Mouse (Mus musculus) midbrain, embryonic 13.5 days (tissue): ENCODE measurements around the gene Evl. TPM values are rescaled to one million over a fixed set of nuclear protein-coding genes. Genes with fewer than 3 reads are reported as not detected.
"Not testable (repeated sequence)": the region's sequence is repeated elsewhere in the genome, so short reads cannot be mapped to it uniquely, and the experiment has no call there.

Source experiments
- ATAC-seq: fragments of 200-750 bp; cut with Nextera tagmentation; 2 replicates; pipeline ENCODE4 v1.8.0; 2017; ENCODE audit warnings: mild to moderate bottlenecking, moderate TSS enrichment, moderate library complexity
- H3K27ac ChIP-seq: fragments of 300-500 bp; sonication (generic); 2 replicates; pipeline ENCODE4 v1.5.1; 2015; ENCODE audit warnings: inconsistent platforms, mild to moderate bottlenecking, moderate library complexity
- H3K27me3 ChIP-seq: fragments of 300-500 bp; sonication (generic); 2 replicates; pipeline ENCODE4 v1.6.1; 2015; ENCODE audit warnings: mild to moderate bottlenecking, inconsistent platforms
- H3K36me3 ChIP-seq: fragments of 300-500 bp; sonication (generic); 2 replicates; pipeline ENCODE4 v1.6.1; 2015; ENCODE audit warnings: mild to moderate bottlenecking, inconsistent platforms
- H3K4me1 ChIP-seq: fragments of 300-500 bp; sonication (generic); replicated peaks from 2 replicates; pipeline ENCODE4 v1.6.1; 2015; ENCODE audit warnings: inconsistent platforms
- H3K4me2 ChIP-seq: fragments of 300-500 bp; sonication (generic); replicated peaks from 2 replicates; pipeline ENCODE4 v1.6.1; 2015; ENCODE audit warnings: moderate library complexity, mild to moderate bottlenecking, inconsistent platforms
- H3K4me3 ChIP-seq: fragments of 300-500 bp; sonication (generic); replicated peaks from 2 replicates; pipeline ENCODE4 v1.5.1; 2015; ENCODE audit warnings: mild to moderate bottlenecking, inconsistent platforms
- H3K9ac ChIP-seq: fragments of 300-500 bp; sonication (generic); replicated peaks from 2 replicates; pipeline ENCODE4 v1.6.1; 2015; ENCODE audit warnings: mild to moderate bottlenecking, inconsistent platforms
- H3K9me3 ChIP-seq: fragments of 300-500 bp; sonication (generic); 2 replicates; pipeline ENCODE4 v1.6.1; 2016; ENCODE audit warnings: mild to moderate bottlenecking, inconsistent platforms
- WGBS: fragments of 180-500 bp; shearing (Covaris S2); methylation state at CpG from one replicate; pipeline ENCODE4 v1.1.7; 2015; 5-methylcytosine and 5-hydroxymethylcytosine counted together
- polyA plus RNA-seq: library from polyadenylated mRNA; unstranded; fragments of >200 nt; fragmentation: Nextera tagmentation; extraction: Ambion mirVana; gene quantifications from 2 replicates; pipeline ENCODE4 v1.2.1, GENCODE M21; 2015

The Evl gene
- 200 and 204 TPM in 2 replicates for polyA plus RNA-seq

GRCm38 (mm10) chr12:108554120-108554841 is at the start of gene Evl:
Gene Evl, plus strand, starts transcription at chr12:108554720.
- under 1% methylated on average over 50 of the region's 50 CpGs for WGBS
- peak within 1 kb of the TSS; percentile 91 for H3K4me3 ChIP-seq
- peaks cover 49% of the 10 kb centered on the region for H3K4me1 ChIP-seq

DNA sequence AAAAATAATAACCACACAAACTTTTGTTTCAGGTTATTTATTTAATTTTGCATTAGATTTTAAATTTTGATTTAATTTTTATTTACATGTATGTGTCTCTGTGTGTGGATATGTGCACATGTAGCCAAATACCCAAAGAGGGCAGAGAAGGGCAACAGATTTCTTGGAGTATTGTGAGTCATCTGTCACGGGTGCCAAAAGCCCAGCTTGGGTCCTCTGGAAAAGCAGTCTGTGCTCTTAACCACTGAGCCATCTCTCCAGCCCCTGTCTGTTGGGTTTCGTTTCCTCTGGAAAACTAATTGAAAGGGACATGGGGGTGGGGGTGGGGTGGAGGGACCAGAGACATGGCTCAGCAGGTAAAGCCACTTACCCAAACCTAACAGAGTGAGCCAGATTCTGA is 48.7 kb upstream of the Evl start:
- Histone ChIP-seq H3K27me3 (no peaks in the 10 kb centered on the region), H3K4me2 (no peak overlapping the region), H3K9me3 (no peaks in the 10 kb centered on the region), H3K36me3 (peaks cover 12% of the 10 kb centered on the region; the same call in 1 of the 2 replicates), H3K9ac (no peak overlapping the region), H3K27ac (no peak overlapping the region), H3K4me3 (no peak overlapping the region), H3K4me1 (0 out of 2 replicates have a peak, but pooled peaks cover 6% of the 10 kb centered on the region)
- no peak for ATAC-seq
- 87% methylated on average over 2 of the region's 2 CpGs for WGBS

More at GRCm38 (mm10) chr12:108554120-108554841, at the start of gene Evl:
- Histone ChIP-seq H3K27me3 (no peaks in the 10 kb centered on the region), H3K27ac (peak within 1 kb of the TSS; percentile 95), H3K4me2 (peak within 1 kb of the TSS; percentile 83), H3K9me3 (no peaks in the 10 kb centered on the region), H3K36me3 (no peaks in the 10 kb centered on the region), H3K9ac (peak within 1 kb of the TSS; percentile 99)
- peak; percentile 84 for ATAC-seq

GRCm38 (mm10) chr12:108507046-108507445 is 47.5 kb upstream of the Evl start:
- H3K4me3 ChIP-seq, H3K9me3 ChIP-seq, H3K27ac ChIP-seq, H3K4me2 ChIP-seq, ATAC-seq, H3K27me3 ChIP-seq, H3K9ac ChIP-seq, H3K4me1 ChIP-seq: not testable (repeated sequence)
- H3K36me3 ChIP-seq, result peaks cover 14% of the 10 kb centered on the region; the same call in 1 of the 2 replicates
- WGBS, result 85% methylated on average over 3 of the region's 3 CpGs

- WGBS, result 69% methylated on average over 7 of the region's 7 CpGs
- H3K36me3 ChIP-seq, result peaks cover 36% of the 10 kb centered on the region
- no peaks in the 10 kb centered on the region for H3K27me3 ChIP-seq
- no peak overlapping the region for H3K27ac ChIP-seq
- ATAC-seq, result no peak
- no peaks in the 10 kb centered on the region for H3K9me3 ChIP-seq
- H3K4me3 ChIP-seq, result no peak overlapping the region
- no peak overlapping the region for H3K4me2 ChIP-seq
- 0 out of 2 replicates have a peak, but pooled peaks cover 4% of the 10 kb centered on the region for H3K4me1 ChIP-seq
- H3K9ac ChIP-seq, result no peak overlapping the region
These were observed 43.9 kb upstream of the Evl start for GRCm38 (mm10) chr12:108510571-108510970.

- Histone ChIP-seq H3K4me3 (no peak overlapping the region), H3K27me3 (no peaks in the 10 kb centered on the region), H3K4me2 (no peak overlapping the region), H3K27ac (no peak overlapping the region), H3K36me3 (peaks cover 39% of the 10 kb centered on the region), H3K4me1 (0 out of 2 replicates have a peak, but pooled peaks cover 4% of the 10 kb centered on the region), H3K9me3 (no peaks in the 10 kb centered on the region), H3K9ac (no peak overlapping the region)
- no peak for ATAC-seq
- 5% methylated on average over 3 of the region's 3 CpGs for WGBS
These were observed 43.5 kb upstream of the Evl start for GRCm38 (mm10) chr12:108511009-108511408.

- WGBS, result 95% methylated on average over 12 of the region's 12 CpGs
- no peak overlapping the region for H3K9ac ChIP-seq
- H3K27ac ChIP-seq, result no peak overlapping the region
These were observed 39.1 kb upstream of the Evl start for GRCm38 (mm10) chr12:108515464-108515863.

DNA sequence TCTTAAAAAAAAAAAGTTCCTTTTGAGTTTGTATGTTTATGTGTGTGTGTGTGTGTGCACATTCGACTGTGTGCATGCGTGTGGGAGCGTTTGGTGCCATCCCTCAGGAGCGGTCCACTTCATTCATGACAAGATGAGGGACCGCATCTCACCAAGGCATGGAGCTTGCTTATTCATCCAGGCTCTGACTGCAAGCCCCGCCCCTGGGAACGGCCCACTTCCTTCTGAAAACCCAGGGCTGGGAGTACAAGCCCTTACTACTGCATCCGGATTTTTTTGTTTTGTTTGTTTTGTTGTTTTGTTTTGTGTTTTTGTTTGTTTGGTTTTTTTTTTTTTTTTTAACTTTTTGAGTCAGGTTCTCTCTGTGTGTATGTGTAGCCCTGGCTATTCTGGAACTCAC is 35.1 kb upstream of the Evl start:
- Histone ChIP-seq H3K9ac (no peak overlapping the region), H3K4me3 (no peak overlapping the region), H3K27me3 (no peaks in the 10 kb centered on the region), H3K36me3 (peaks cover 81% of the 10 kb centered on the region), H3K9me3 (peaks cover 3% of the 10 kb centered on the region; the same call in 1 of the 2 replicates), H3K27ac (no peak overlapping the region), H3K4me2 (no peak overlapping the region), H3K4me1 (no peaks in the 10 kb centered on the region)
- no peak for ATAC-seq
- 76% methylated on average over 8 of the region's 8 CpGs for WGBS

More at GRCm38 (mm10) chr12:108515464-108515863, 39.1 kb upstream of the Evl start:
- H3K4me3 ChIP-seq, result no peak overlapping the region
- H3K27me3 ChIP-seq, result no peaks in the 10 kb centered on the region
- peaks cover 67% of the 10 kb centered on the region for H3K36me3 ChIP-seq
- H3K4me2 ChIP-seq, result no peak overlapping the region
- H3K9me3 ChIP-seq, result no peaks in the 10 kb centered on the region
- H3K4me1 ChIP-seq, result 0 out of 2 replicates have a peak, but pooled peaks cover 4% of the 10 kb centered on the region
- no peak for ATAC-seq

GRCm38 (mm10) chr12:108529214-108529613 is 25.3 kb upstream of the Evl start:
- H3K27ac ChIP-seq, result no peak overlapping the region
- no peaks in the 10 kb centered on the region for H3K9me3 ChIP-seq
- no peak overlapping the region for H3K4me2 ChIP-seq
- H3K36me3 ChIP-seq, result peaks cover 53% of the 10 kb centered on the region
- H3K9ac ChIP-seq, result no peak overlapping the region
- H3K27me3 ChIP-seq, result no peaks in the 10 kb centered on the region
- H3K4me3 ChIP-seq, result no peak overlapping the region
- peak; percentile 66 for ATAC-seq
- 51% methylated on average over 8 of the region's 8 CpGs for WGBS
- no peaks in the 10 kb centered on the region for H3K4me1 ChIP-seq

GRCm38 (mm10) chr12:108534484-108534883 is 20.0 kb upstream of the Evl start:
- 92% methylated on average over 11 of the region's 11 CpGs for WGBS
- H3K27me3 ChIP-seq, result no peaks in the 10 kb centered on the region
- peaks cover 71% of the 10 kb centered on the region for H3K36me3 ChIP-seq
- no peak overlapping the region for H3K27ac ChIP-seq
- no peak overlapping the region for H3K9ac ChIP-seq
- ATAC-seq, result no peak
- H3K4me1 ChIP-seq, result no peaks in the 10 kb centered on the region
- H3K4me3 ChIP-seq, result no peak overlapping the region
- no peaks in the 10 kb centered on the region for H3K9me3 ChIP-seq
- no peak overlapping the region for H3K4me2 ChIP-seq

DNA sequence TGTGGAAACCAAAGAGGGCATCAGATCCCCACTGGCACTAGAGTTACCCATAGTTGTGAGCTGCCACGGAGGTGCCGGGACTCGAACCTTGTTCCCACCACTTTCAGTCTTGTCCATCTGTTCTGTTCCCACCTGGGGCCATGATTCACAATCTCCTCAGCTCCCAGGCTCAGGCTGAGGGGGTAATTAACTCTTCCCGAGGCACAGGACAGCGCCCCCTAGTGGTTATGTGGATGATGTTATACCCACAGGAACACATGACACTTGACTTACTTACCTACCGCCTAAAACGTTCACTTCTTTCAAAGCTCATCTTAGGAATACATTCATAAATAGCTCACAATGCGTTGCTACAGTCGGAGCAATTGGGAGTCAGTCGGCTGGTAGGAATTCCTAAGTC is 18.1 kb upstream of the Evl start:
- H3K36me3 ChIP-seq, result peaks cover 59% of the 10 kb centered on the region
- whole genome bisulfite sequencing, result 71% methylated on average over 10 of the region's 10 CpGs
- H3K27ac ChIP-seq, result no peak overlapping the region
- H3K4me3 ChIP-seq, result no peak overlapping the region
- no peaks in the 10 kb centered on the region for H3K27me3 ChIP-seq
- H3K9ac ChIP-seq, result no peak overlapping the region
- no peaks in the 10 kb centered on the region for H3K4me1 ChIP-seq
- ATAC-seq, result no peak
- no peaks in the 10 kb centered on the region for H3K9me3 ChIP-seq
- H3K4me2 ChIP-seq, result no peak overlapping the region

DNA sequence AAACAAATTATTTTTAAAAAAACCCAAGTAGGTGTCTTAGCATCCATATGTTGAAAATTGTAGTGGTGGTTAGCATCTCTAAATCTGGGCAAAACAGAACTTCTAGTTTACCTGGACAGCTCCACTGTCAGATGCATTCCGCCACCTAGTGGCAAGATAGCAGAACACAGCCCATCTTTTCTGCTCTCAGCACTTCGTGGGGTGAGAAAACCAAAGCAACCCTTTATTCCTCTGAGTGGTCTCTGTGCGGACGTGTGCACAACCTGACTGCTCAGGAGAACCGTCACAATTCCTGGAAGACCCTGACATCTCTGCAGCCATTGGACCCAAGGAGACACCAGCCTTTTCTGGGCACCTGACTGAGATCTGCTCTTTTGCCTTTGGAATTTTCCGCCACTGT is 13.4 kb upstream of the Evl start:
- no peaks in the 10 kb centered on the region for H3K9me3 ChIP-seq
- no peak overlapping the region for H3K9ac ChIP-seq
- H3K36me3 ChIP-seq, result peaks cover 32% of the 10 kb centered on the region
- no peak overlapping the region for H3K4me3 ChIP-seq
- H3K27ac ChIP-seq, result no peak overlapping the region
- peak; percentile 59; the same call in 1 of the 2 replicates for ATAC-seq
- WGBS, result 22% methylated on average over 6 of the region's 6 CpGs
- H3K4me2 ChIP-seq, result no peak overlapping the region
- H3K4me1 ChIP-seq, result peaks cover 2% of the 10 kb centered on the region
- no peaks in the 10 kb centered on the region for H3K27me3 ChIP-seq

GRCm38 (mm10) chr12:108546508-108547153 is 7.9 kb upstream of the Evl start:
- Histone ChIP-seq H3K27me3 (no peaks in the 10 kb centered on the region), H3K4me1 (peaks cover 17% of the 10 kb centered on the region), H3K4me3 (no peak overlapping the region), H3K36me3 (no peaks in the 10 kb centered on the region), H3K9me3 (no peaks in the 10 kb centered on the region), H3K9ac (no peak overlapping the region), H3K4me2 (peak overlapping the region; percentile 9; the same call in 1 of the 2 replicates), H3K27ac (peak overlapping the region; percentile 83)
- ATAC-seq, result peak; percentile 93
- WGBS, result 5% methylated on average over 10 of the region's 10 CpGs
